Mouse (Mus musculus) splenic B cell, adult 2 months (primary cell): ENCODE data around the gene Snapc2.

Experiments used
- DNase-seq: peaks from one replicate; pipeline ENCODE4 v3.0.0-alpha.2; 2011; ENCODE audit warnings: low read depth, low spot score
- H3K27me3 ChIP-seq: 2 replicates; pipeline ENCODE4 v1.6.1; 2012; ENCODE audit warnings: mild to moderate bottlenecking, low read length, moderate library complexity, mixed read lengths; ENCODE audit not compliant: control insufficient read depth, poor library complexity, insufficient read depth, severe bottlenecking
- H3K36me3 ChIP-seq: 2 replicates; pipeline ENCODE4 v1.6.1; 2012; ENCODE audit warnings: mild to moderate bottlenecking, low read length, moderate library complexity, mixed read lengths; ENCODE audit not compliant: control insufficient read depth, poor library complexity, insufficient read depth, severe bottlenecking

Snapc2 gene

DNA sequence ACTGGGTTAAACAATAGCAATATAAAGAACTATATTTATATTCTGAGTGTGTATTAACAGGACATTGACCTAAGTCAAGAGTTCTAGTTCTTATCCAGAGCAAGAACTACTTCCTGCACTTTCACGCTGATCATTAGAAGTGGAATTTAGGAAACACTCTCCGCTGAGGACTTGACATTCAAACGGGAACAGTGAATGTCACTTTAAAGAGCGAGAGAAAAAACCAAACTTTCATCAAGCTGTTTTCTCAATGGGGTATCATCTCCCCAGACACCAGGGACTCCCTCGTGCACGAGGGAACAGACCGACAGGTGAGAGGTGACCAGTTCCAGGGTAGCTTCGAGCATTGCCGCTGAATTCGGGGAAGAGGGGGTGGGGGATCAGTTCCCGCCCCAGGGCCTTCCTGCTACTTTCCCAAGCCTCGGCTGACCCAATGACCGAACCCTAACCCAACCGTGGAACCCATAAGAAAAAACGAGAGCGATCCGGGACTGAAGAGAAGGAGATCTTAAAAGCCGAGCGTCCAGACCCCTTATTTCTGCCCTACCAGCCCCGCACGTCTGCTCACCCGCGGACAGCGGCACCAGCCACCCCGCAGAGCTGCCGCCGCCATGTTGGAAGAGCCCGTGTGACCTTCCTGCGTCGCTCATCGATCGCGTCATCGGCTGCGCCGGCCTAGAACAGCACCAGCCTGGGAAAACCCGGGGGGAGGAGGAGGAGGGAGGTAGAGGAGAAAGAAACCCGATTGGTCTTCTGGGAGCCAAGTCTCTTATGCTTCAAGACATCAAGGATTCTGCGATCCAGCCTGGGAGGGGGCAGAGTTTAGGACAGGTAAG, 22.6 kb downstream of the Snapc2 start, which contains the start of gene Timm44:
TSS of gene Timm44 (minus strand) at position 639 of the 836 bp plus-strand sequence.
- peak; percentile 93 for DNase-seq
- H3K27me3 ChIP-seq: no peaks in the 10 kb centered on the region
- no peaks in the 10 kb centered on the region for H3K36me3 ChIP-seq

GRCm38 (mm10) chr8:4276111-4276465, 23.2 kb downstream of the Snapc2 start:
- H3K36me3 ChIP-seq: no peaks in the 10 kb centered on the region
- DNase-seq: no peak
- no peaks in the 10 kb centered on the region for H3K27me3 ChIP-seq

- no peak for DNase-seq
- Histone ChIP-seq H3K27me3 (no peaks in the 10 kb centered on the region), H3K36me3 (peaks cover 2% of the 10 kb centered on the region)
Measured at GRCm38 (mm10) chr8:4292738-4293137, 39.9 kb downstream of the Snapc2 start.

GRCm38 (mm10) chr8:4297822-4298221, 44.9 kb downstream of the Snapc2 start:
- Histone ChIP-seq H3K36me3 (peaks cover 6% of the 10 kb centered on the region), H3K27me3 (no peaks in the 10 kb centered on the region)
- no peak for DNase-seq

DNA sequence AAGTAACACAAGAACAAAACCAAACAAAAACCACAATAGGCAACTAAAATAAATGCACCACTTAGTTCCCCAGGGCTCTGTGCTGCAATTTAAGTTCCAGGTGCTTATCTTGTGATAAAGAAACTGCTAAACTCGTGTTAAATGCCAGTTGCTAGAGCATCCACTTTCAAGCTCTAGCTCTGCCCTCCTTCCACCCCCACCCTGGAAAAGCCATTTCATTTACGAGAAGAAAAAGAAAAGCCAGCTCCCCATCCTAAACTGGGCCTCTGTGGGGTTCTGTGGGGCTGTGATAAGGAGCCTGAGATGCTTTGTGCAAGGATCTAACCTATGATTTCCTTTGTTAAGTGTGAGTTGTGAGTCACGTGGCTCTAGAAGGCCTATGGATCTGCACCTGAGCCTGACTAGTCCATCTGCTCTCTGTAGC, 51.3 kb downstream of the Snapc2 start:
- H3K27me3 ChIP-seq: no peaks in the 10 kb centered on the region
- DNase-seq: no peak

More for the DNA sequence above, 51.3 kb downstream of the Snapc2 start:
- peaks cover 10% of the 10 kb centered on the region for H3K36me3 ChIP-seq
